Mouse (Mus musculus) urinary bladder, adult 18-20 months (tissue): Measurements from ENCODE around the gene Lamb3.
"Not testable (repeated sequence)": the region's sequence is repeated elsewhere in the genome, so short reads cannot be mapped to it uniquely, and the experiment has no call there.

Experiments used
- DNase-seq, 2 experiments: peaks; one replicate each; pipeline ENCODE4 v3.0.0; 2022; ENCODE audit warnings: low spot score in 2 of 2, mixed read lengths in 2 of 2

The Lamb3 gene

GRCm38 (mm10) chr1:193279492-193279891 lies 72.0 kb downstream of the Lamb3 start:
- DNase-seq: no peak

GRCm38 (mm10) chr1:193281344-193281743 lies 73.8 kb downstream of the Lamb3 start:
- no peak for DNase-seq

- no peak for DNase-seq
Measured at GRCm38 (mm10) chr1:193284228-193284779, 76.8 kb downstream of the Lamb3 start.

GRCm38 (mm10) chr1:193285766-193286325 lies 78.3 kb downstream of the Lamb3 start:
- DNase-seq: not testable (repeated sequence)

GRCm38 (mm10) chr1:193287578-193287977 lies 80.1 kb downstream of the Lamb3 start:
- no peak for DNase-seq

GRCm38 (mm10) chr1:193289076-193289475 lies 81.6 kb downstream of the Lamb3 start:
- DNase-seq: no peak

GRCm38 (mm10) chr1:193289914-193290313 lies 82.4 kb downstream of the Lamb3 start:
- no peak for DNase-seq

- DNase-seq: no peak
Measured at GRCm38 (mm10) chr1:193290686-193291085, 83.2 kb downstream of the Lamb3 start.

- DNase-seq: no peak
Measured at GRCm38 (mm10) chr1:193293039-193293438, 85.5 kb downstream of the Lamb3 start.

- DNase-seq: no peak
Measured at GRCm38 (mm10) chr1:193293926-193294325, 86.4 kb downstream of the Lamb3 start.

GRCm38 (mm10) chr1:193295920-193296319 lies 88.4 kb downstream of the Lamb3 start:
- no peak for DNase-seq

GRCm38 (mm10) chr1:193298141-193298765 lies 90.8 kb downstream of the Lamb3 start:
- no peak for DNase-seq

- peak in 1 of 2 experiments; percentile 41 for DNase-seq
Measured at GRCm38 (mm10) chr1:193299995-193300394, 92.5 kb downstream of the Lamb3 start.

- DNase-seq: peak; percentile 74 to 82
Measured at GRCm38 (mm10) chr1:193301216-193302092, 94.0 kb downstream of the Lamb3 start.

GRCm38 (mm10) chr1:193302093-193302405 lies 94.5 kb downstream of the Lamb3 start:
- DNase-seq: no peak

- no peak for DNase-seq
Measured at GRCm38 (mm10) chr1:193303096-193303495, 95.6 kb downstream of the Lamb3 start.

- no peak for DNase-seq
Measured at GRCm38 (mm10) chr1:193305386-193305785, 97.9 kb downstream of the Lamb3 start.

GRCm38 (mm10) chr1:193306832-193307231 lies 99.3 kb downstream of the Lamb3 start:
- no peak for DNase-seq

GRCm38 (mm10) chr1:193309785-193310518 lies 102.5 kb downstream of the Lamb3 start:
- no peak for DNase-seq

- DNase-seq: no peak
Measured at GRCm38 (mm10) chr1:193310519-193311085, 103.1 kb downstream of the Lamb3 start.

- no peak for DNase-seq
Measured at GRCm38 (mm10) chr1:193311596-193311995, 104.1 kb downstream of the Lamb3 start.
